Mouse (Mus musculus) skeletal muscle tissue, adult 2 months (tissue): ENCODE measurements around the gene Tarm1.

Experiments used
- DNase-seq: peaks from one replicate; pipeline ENCODE4 v3.0.0-alpha.2; 2012; ENCODE audit warnings: low read depth, low spot score

Gene Tarm1

DNA sequence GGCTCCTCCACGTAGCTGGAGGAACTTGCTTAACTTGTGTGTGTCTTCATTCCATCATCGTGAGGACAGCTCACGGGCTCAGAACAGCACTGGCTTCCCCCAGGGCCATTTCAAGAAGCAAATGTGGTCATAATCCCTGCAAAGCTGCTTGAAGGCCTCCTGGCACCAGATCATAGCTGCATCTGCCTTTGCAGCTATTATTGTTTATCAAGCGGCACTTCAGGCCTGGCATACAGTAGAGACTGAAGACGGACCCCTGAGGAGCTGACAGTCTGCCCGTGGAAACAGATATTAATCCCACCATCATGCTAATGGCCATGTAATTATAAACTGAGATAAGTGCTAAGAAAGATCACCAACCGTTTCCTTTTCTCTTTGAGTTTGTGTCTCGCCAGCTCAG, 61.9 kb downstream of the Tarm1 start:
- no peak for DNase-seq

DNA sequence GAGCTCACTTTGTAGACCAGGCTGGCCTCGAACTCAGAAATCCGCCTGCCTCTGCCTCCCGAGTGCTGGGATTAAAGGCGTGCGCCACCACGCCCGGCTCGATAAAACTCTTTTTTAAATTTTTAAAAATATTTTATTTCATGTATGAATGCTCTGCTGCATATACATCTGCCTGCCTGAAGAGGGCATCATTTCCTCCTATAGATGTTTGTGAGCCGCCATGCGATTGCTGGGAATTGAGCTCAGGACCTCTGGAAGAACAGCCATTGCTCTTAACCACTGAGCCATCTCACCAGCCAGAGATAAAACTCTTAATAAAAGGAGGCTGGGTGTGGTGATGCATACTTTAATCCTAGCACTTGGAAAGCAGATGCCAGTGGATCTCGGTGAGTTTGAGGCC, 62.4 kb downstream of the Tarm1 start:
- DNase-seq, result no peak

DNA sequence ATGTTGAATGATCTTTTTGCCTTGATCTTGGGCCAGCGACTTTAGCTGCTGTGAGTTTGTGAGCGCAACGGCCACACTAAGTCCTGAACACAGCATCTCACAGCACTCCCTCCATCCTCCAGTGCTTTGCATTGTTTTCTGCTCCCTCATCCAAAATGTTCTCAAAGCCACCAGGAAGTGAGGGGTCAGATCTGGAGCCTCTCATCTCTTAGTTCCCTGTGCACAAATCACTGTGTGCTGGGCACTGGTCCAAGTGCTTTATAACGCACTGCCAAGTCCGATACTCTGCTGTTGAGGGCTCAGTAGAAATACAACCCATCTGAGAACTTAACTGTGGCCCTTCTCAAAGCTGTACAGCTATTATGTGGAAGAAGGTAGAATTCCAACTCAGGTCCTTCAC, 64.5 kb downstream of the Tarm1 start:
- no peak for DNase-seq
